Mouse (Mus musculus): ENCODE results near the gene Agpat2. TPM values are rescaled to one million over a fixed set of nuclear protein-coding genes. Genes with fewer than 3 reads are reported as not detected.

The Agpat2 gene
- polyA plus RNA-seq, 1 experiment = 31.3 TPM

GRCm38 (mm10) chr2:26637316-26637932, 33.2 kb upstream of the Agpat2 start:
- H3K4me3 ChIP-seq = no peak overlapping the region

GRCm38 (mm10) chr2:26636325-26636635, 32.1 kb upstream of the Agpat2 start:
- Histone ChIP-seq H3K4me3 (no peak overlapping the region), H3K4me2 (ENCODE audit: low read depth) (no peak overlapping the region), H3K36me3 (ENCODE audit: control insufficient read depth, insufficient read depth) (peaks cover 24% of the 10 kb centered on the region), H3ac (ENCODE audit: control insufficient read depth, insufficient read length) (no peak overlapping the region), H3K27me3 (ENCODE audit: control insufficient read depth, insufficient read depth, insufficient read length) (no peaks in the 10 kb centered on the region), H3K79me2 (ENCODE audit: control insufficient read depth, insufficient read depth) (peaks cover 29% of the 10 kb centered on the region)
- TF ChIP-seq USF1 (IDR thresholded peaks at IDR 0.05; ENCODE audit: low read depth) = no peak
- no peak for TF ChIP-seq TCF12 (IDR thresholded peaks at IDR 0.05; ENCODE audit: insufficient read depth, poor library complexity, severe bottlenecking)
- no peak for TF ChIP-seq SRF (IDR thresholded peaks at IDR 0.05; ENCODE audit: control insufficient read depth, insufficient read length, low read depth)
- TF ChIP-seq CEBPB (IDR thresholded peaks at IDR 0.05; ENCODE audit: insufficient read depth, poor library complexity, severe bottlenecking) = no peak
- no peak for TF ChIP-seq MAX (IDR thresholded peaks at IDR 0.05; ENCODE audit: low read depth)
- TF ChIP-seq E2F4 (IDR thresholded peaks at IDR 0.05; ENCODE audit: insufficient read depth) = no peak
- no peak for TF ChIP-seq REST (IDR thresholded peaks at IDR 0.05; ENCODE audit: insufficient read depth, insufficient read length)
- TF ChIP-seq MYOG (IDR thresholded peaks at IDR 0.05; ENCODE audit: control insufficient read depth in 1 of 3, insufficient read depth in 1 of 3, insufficient read length in 2 of 3, low read depth in 2 of 3) = no peak
- no peak for TF ChIP-seq MYOD1 (IDR thresholded peaks at IDR 0.05; ENCODE audit: control insufficient read depth in 1 of 3, insufficient read length in 2 of 3, low read depth in 2 of 3)
- no peak for TF ChIP-seq POLR2AphosphoS2 (IDR thresholded peaks at IDR 0.05; ENCODE audit: insufficient read length, low read depth)
- TF ChIP-seq TCF3 (IDR thresholded peaks at IDR 0.05; ENCODE audit: insufficient read length, low read depth) = no peak
- TF ChIP-seq POLR2A (IDR thresholded peaks at IDR 0.05; ENCODE audit: insufficient read length, low read depth) = no peak

More at GRCm38 (mm10) chr2:26637316-26637932, 33.2 kb upstream of the Agpat2 start:
- Histone ChIP-seq H3K79me2 (ENCODE audit: control insufficient read depth, insufficient read depth) (peaks cover 29% of the 10 kb centered on the region), H3ac (ENCODE audit: control insufficient read depth, insufficient read length) (no peak overlapping the region), H3K4me2 (ENCODE audit: low read depth) (no peak overlapping the region), H3K27me3 (ENCODE audit: control insufficient read depth, insufficient read depth, insufficient read length) (no peaks in the 10 kb centered on the region), H3K36me3 (ENCODE audit: control insufficient read depth, insufficient read depth) (peaks cover 24% of the 10 kb centered on the region)
- no peak for TF ChIP-seq TCF12 (IDR thresholded peaks at IDR 0.05; ENCODE audit: insufficient read depth, poor library complexity, severe bottlenecking)

- Histone ChIP-seq H3K79me2 (ENCODE audit: control insufficient read depth, insufficient read depth) (peaks cover 29% of the 10 kb centered on the region), H3K36me3 (ENCODE audit: control insufficient read depth, insufficient read depth) (peaks cover 24% of the 10 kb centered on the region), H3ac (ENCODE audit: control insufficient read depth, insufficient read length) (no peak overlapping the region), H3K27me3 (ENCODE audit: control insufficient read depth, insufficient read depth, insufficient read length) (no peaks in the 10 kb centered on the region), H3K4me3 (no peak overlapping the region), H3K4me2 (ENCODE audit: low read depth) (no peak overlapping the region)
- no peak for TF ChIP-seq MYOD1 (IDR thresholded peaks at IDR 0.05; ENCODE audit: control insufficient read depth in 1 of 3, insufficient read length in 2 of 3, low read depth in 2 of 3)
- no peak for TF ChIP-seq SRF (IDR thresholded peaks at IDR 0.05; ENCODE audit: control insufficient read depth, insufficient read length, low read depth)
- no peak for TF ChIP-seq USF1 (IDR thresholded peaks at IDR 0.05; ENCODE audit: low read depth)
- no peak for TF ChIP-seq REST (IDR thresholded peaks at IDR 0.05; ENCODE audit: insufficient read depth, insufficient read length)
- TF ChIP-seq CEBPB (IDR thresholded peaks at IDR 0.05; ENCODE audit: insufficient read depth, poor library complexity, severe bottlenecking) = no peak
- TF ChIP-seq E2F4 (IDR thresholded peaks at IDR 0.05; ENCODE audit: insufficient read depth) = no peak
- TF ChIP-seq MYOG (IDR thresholded peaks at IDR 0.05; ENCODE audit: control insufficient read depth in 1 of 3, insufficient read depth in 1 of 3, insufficient read length in 2 of 3, low read depth in 2 of 3) = no peak
- no peak for TF ChIP-seq TCF3 (IDR thresholded peaks at IDR 0.05; ENCODE audit: insufficient read length, low read depth)
- peak; percentile 39 for TF ChIP-seq POLR2A (IDR thresholded peaks at IDR 0.05; ENCODE audit: insufficient read length, low read depth)
- TF ChIP-seq POLR2AphosphoS2 (IDR thresholded peaks at IDR 0.05; ENCODE audit: insufficient read length, low read depth) = peak; percentile 79
Measured at GRCm38 (mm10) chr2:26635489-26636324, 31.5 kb upstream of the Agpat2 start.

GRCm38 (mm10) chr2:26634629-26635488, 30.6 kb upstream of the Agpat2 start:
- Histone ChIP-seq H3K36me3 (ENCODE audit: control insufficient read depth, insufficient read depth) (peaks cover 24% of the 10 kb centered on the region), H3K27me3 (ENCODE audit: control insufficient read depth, insufficient read depth, insufficient read length) (no peaks in the 10 kb centered on the region), H3K79me2 (ENCODE audit: control insufficient read depth, insufficient read depth) (peaks cover 28% of the 10 kb centered on the region), H3K4me3 (no peak overlapping the region), H3K4me2 (ENCODE audit: low read depth) (no peak overlapping the region), H3ac (ENCODE audit: control insufficient read depth, insufficient read length) (no peak overlapping the region)
- TF ChIP-seq SRF (IDR thresholded peaks at IDR 0.05; ENCODE audit: control insufficient read depth, insufficient read length, low read depth) = no peak
- peak; percentile 9 for TF ChIP-seq POLR2A (IDR thresholded peaks at IDR 0.05; ENCODE audit: insufficient read length, low read depth)
- TF ChIP-seq POLR2AphosphoS2 (IDR thresholded peaks at IDR 0.05; ENCODE audit: insufficient read length, low read depth) = peak; percentile 35
